Mouse (Mus musculus): ENCODE measurements around the gene Cdkal1.

GRCm38 (mm10) chr13:29635581-29635980 lies 219.9 kb downstream of the Cdkal1 start:
- TF ChIP-seq CTCF (conservative IDR thresholded peaks at IDR 0.05; ENCODE audit: low read length) (no peak), NANOG (IDR thresholded peaks at IDR 0.05; ENCODE audit: borderline replicate concordance, low read length) (no peak), POU5F1 (IDR thresholded peaks at IDR 0.05; ENCODE audit: borderline replicate concordance, low read length) (no peak)

Data from E14TG2a.4 (cell line).